Mouse (Mus musculus) liver, embryonic 16.5 days (tissue): Measurements from ENCODE around the gene Tmem35b. TPM values are rescaled to one million over a fixed set of nuclear protein-coding genes. Genes with fewer than 3 reads are reported as not detected.
A peak's percentile ranks its signal among the peaks of the same experiment; 100 is the strongest.
"Not testable (repeated sequence)": the region's sequence is repeated elsewhere in the genome, so short reads cannot be mapped to it uniquely, and the experiment has no call there.

Experiments used
- ATAC-seq: fragments of 200-750 bp; cut with Nextera tagmentation; 2 replicates; pipeline ENCODE4 v1.8.0; 2017; ENCODE audit warnings: low read depth, mild to moderate bottlenecking, moderate number of reproducible peaks, moderate library complexity
- H3K27ac ChIP-seq: fragments of 300-500 bp; sonication (generic); 2 replicates; pipeline ENCODE4 v1.5.1; 2014; ENCODE audit warnings: mild to moderate bottlenecking, low read length
- H3K27me3 ChIP-seq: fragments of 300-500 bp; sonication (generic); 2 replicates; pipeline ENCODE4 v1.6.1; 2014; ENCODE audit warnings: low read depth, low read length, mixed read lengths; ENCODE audit not compliant: control insufficient read depth, insufficient read depth
- H3K36me3 ChIP-seq: fragments of 300-500 bp; sonication (generic); 2 replicates; pipeline ENCODE4 v1.6.1; 2014; ENCODE audit warnings: mild to moderate bottlenecking; ENCODE audit not compliant: control insufficient read depth, insufficient read depth
- H3K4me1 ChIP-seq: fragments of 300-500 bp; sonication (generic); 2 replicates; pipeline ENCODE4 v1.6.1; 2014; ENCODE audit warnings: low read depth, low read length, mixed read lengths; ENCODE audit not compliant: control insufficient read depth
- H3K4me2 ChIP-seq: fragments of 300-500 bp; sonication (generic); 2 replicates; pipeline ENCODE4 v1.6.1; 2014; ENCODE audit warnings: low read depth, low read length, mixed read lengths
- H3K4me3 ChIP-seq: fragments of 300-500 bp; sonication (generic); 2 replicates; pipeline ENCODE4 v1.5.1; 2014; ENCODE audit warnings: low read depth, mild to moderate bottlenecking, low read length
- H3K9ac ChIP-seq: fragments of 300-500 bp; sonication (generic); 2 replicates; pipeline ENCODE4 v1.6.1; 2014; ENCODE audit warnings: low read depth, low read length
- H3K9me3 ChIP-seq: fragments of 300-500 bp; sonication (generic); replicated peaks from 2 replicates; pipeline ENCODE4 v1.6.1; 2016; ENCODE audit warnings: low read length; ENCODE audit not compliant: control insufficient read depth
- WGBS: fragments of 180-500 bp; shearing (Covaris S2); extraction: QIAGEN DNeasy Blood & Tissue Kit; methylation state at CpG from one replicate; pipeline ENCODE4 v1.1.7; 2014; ENCODE audit not compliant: insufficient replicate concordance; 5-methylcytosine and 5-hydroxymethylcytosine counted together
- polyA plus RNA-seq: library from polyadenylated mRNA; unstranded; fragments of >200 nt; fragmentation: Nextera tagmentation; extraction: Ambion mirVana; gene quantifications from 2 replicates; pipeline ENCODE4 v1.2.1, GENCODE M21; 2015

Gene Tmem35b
- polyA plus RNA-seq = 8.2 and 8.5 TPM in 2 replicates

GRCm38 (mm10) chr4:127123391-127123790, at the start of gene Tmem35b:
Gene Tmem35b (plus strand): TSS chr4:127123691.
- ATAC-seq = no peak
- Histone ChIP-seq H3K4me2 (no peak within 1 kb of the TSS), H3K27me3 (no peaks in the 10 kb centered on the region), H3K9ac (no peak within 1 kb of the TSS), H3K4me3 (no peak within 1 kb of the TSS), H3K27ac (no peak within 1 kb of the TSS), H3K4me1 (peaks cover 6% of the 10 kb centered on the region), H3K9me3 (no peaks in the 10 kb centered on the region), H3K36me3 (no peaks in the 10 kb centered on the region)
- whole genome bisulfite sequencing = 82% methylated on average over 5 of the region's 5 CpGs

- ATAC-seq = no peak
- H3K4me2 ChIP-seq = no peak overlapping the region
- no peaks in the 10 kb centered on the region for H3K27me3 ChIP-seq
- H3K9me3 ChIP-seq = no peaks in the 10 kb centered on the region
- 68% methylated on average over 1 of the region's 1 CpGs for WGBS
- no peaks in the 10 kb centered on the region for H3K36me3 ChIP-seq
- no peak overlapping the region for H3K27ac ChIP-seq
- no peak overlapping the region for H3K9ac ChIP-seq
- H3K4me1 ChIP-seq = peaks cover 4% of the 10 kb centered on the region
- no peak overlapping the region for H3K4me3 ChIP-seq
These were observed 48.6 kb upstream of the Tmem35b start for GRCm38 (mm10) chr4:127074915-127075314.

GRCm38 (mm10) chr4:127076875-127077548, 46.5 kb upstream of the Tmem35b start, which contains the start of gene Zmym6:
Gene Zmym6 (plus strand): TSS chr4:127077383.
- H3K27ac ChIP-seq = peak within 1 kb of the TSS; percentile 70
- H3K4me1 ChIP-seq = peaks cover 4% of the 10 kb centered on the region
- WGBS = under 1% methylated on average over 46 of the region's 46 CpGs

GRCm38 (mm10) chr4:127080806-127081205, 42.7 kb upstream of the Tmem35b start:
- Histone ChIP-seq H3K36me3 (no peaks in the 10 kb centered on the region), H3K27me3 (no peaks in the 10 kb centered on the region), H3K4me2 (no peak overlapping the region), H3K4me1 (peaks cover 4% of the 10 kb centered on the region), H3K27ac (no peak overlapping the region), H3K9ac (no peak overlapping the region), H3K9me3 (no peaks in the 10 kb centered on the region), H3K4me3 (no peak overlapping the region)
- WGBS = 28% methylated on average over 1 of the region's 1 CpGs
- no peak for ATAC-seq

More at GRCm38 (mm10) chr4:127076875-127077548, 46.5 kb upstream of the Tmem35b start, which contains the start of gene Zmym6:
- H3K27me3 ChIP-seq = no peaks in the 10 kb centered on the region
- H3K9ac ChIP-seq = peak within 1 kb of the TSS; percentile 67
- no peaks in the 10 kb centered on the region for H3K9me3 ChIP-seq
- H3K4me2 ChIP-seq = peak within 1 kb of the TSS; percentile 88
- peak; percentile 93 for ATAC-seq
- no peaks in the 10 kb centered on the region for H3K36me3 ChIP-seq
- peak within 1 kb of the TSS; percentile 68 for H3K4me3 ChIP-seq

- WGBS = 66% methylated on average over 2 of the region's 2 CpGs
- no peak for ATAC-seq
- H3K36me3 ChIP-seq = no peaks in the 10 kb centered on the region
- H3K9ac ChIP-seq = no peak overlapping the region
- H3K4me3 ChIP-seq = no peak overlapping the region
- H3K27ac ChIP-seq = no peak overlapping the region
- H3K27me3 ChIP-seq = no peaks in the 10 kb centered on the region
- H3K4me2 ChIP-seq = no peak overlapping the region
- no peaks in the 10 kb centered on the region for H3K4me1 ChIP-seq
- no peaks in the 10 kb centered on the region for H3K9me3 ChIP-seq
These were observed 40.4 kb upstream of the Tmem35b start for GRCm38 (mm10) chr4:127083131-127083530.

GRCm38 (mm10) chr4:127085761-127086160, 37.7 kb upstream of the Tmem35b start:
- no peaks in the 10 kb centered on the region for H3K36me3 ChIP-seq
- no peaks in the 10 kb centered on the region for H3K9me3 ChIP-seq
- no peak for ATAC-seq
- no peaks in the 10 kb centered on the region for H3K27me3 ChIP-seq
- no peaks in the 10 kb centered on the region for H3K4me1 ChIP-seq
- no peak overlapping the region for H3K9ac ChIP-seq
- H3K27ac ChIP-seq = no peak overlapping the region
- WGBS = 69% methylated on average over 1 of the region's 1 CpGs
- H3K4me2 ChIP-seq = no peak overlapping the region
- H3K4me3 ChIP-seq = no peak overlapping the region

- Histone ChIP-seq H3K36me3 (no peaks in the 10 kb centered on the region), H3K4me2 (no peak overlapping the region), H3K27me3 (no peaks in the 10 kb centered on the region), H3K4me3 (no peak overlapping the region), H3K9ac (no peak overlapping the region), H3K27ac (no peak overlapping the region), H3K9me3 (no peaks in the 10 kb centered on the region), H3K4me1 (no peaks in the 10 kb centered on the region)
- WGBS = 61% methylated on average over 1 of the region's 1 CpGs
- no peak for ATAC-seq
These were observed 32.3 kb upstream of the Tmem35b start for GRCm38 (mm10) chr4:127091188-127091587.

- no peaks in the 10 kb centered on the region for H3K27me3 ChIP-seq
- H3K27ac ChIP-seq = no peak overlapping the region
- H3K4me1 ChIP-seq = no peaks in the 10 kb centered on the region
- no peak for ATAC-seq
- H3K9me3 ChIP-seq = no peaks in the 10 kb centered on the region
- WGBS = 60% methylated on average over 4 of the region's 4 CpGs
- H3K4me3 ChIP-seq = no peak overlapping the region
- H3K36me3 ChIP-seq = no peaks in the 10 kb centered on the region
- no peak overlapping the region for H3K4me2 ChIP-seq
- H3K9ac ChIP-seq = no peak overlapping the region
These were observed 28.4 kb upstream of the Tmem35b start for GRCm38 (mm10) chr4:127095090-127095489.

GRCm38 (mm10) chr4:127099552-127099951, 23.9 kb upstream of the Tmem35b start:
- H3K4me2 ChIP-seq = not testable (repeated sequence)

More at GRCm38 (mm10) chr4:127099552-127099951, 23.9 kb upstream of the Tmem35b start:
- ATAC-seq, H3K9me3 ChIP-seq, H3K27ac ChIP-seq, H3K9ac ChIP-seq, H3K36me3 ChIP-seq, H3K4me1 ChIP-seq, H3K27me3 ChIP-seq, H3K4me3 ChIP-seq: not testable (repeated sequence)
- WGBS = 76% methylated on average over 1 of the region's 2 CpGs
